Mouse (Mus musculus) olfactory bulb, adult 2 months (tissue): Measurements from ENCODE around the gene Tmem9.

Experiments used
- CTCF ChIP-seq: fragments of 200-500 bp; IDR thresholded peaks from 2 replicates; pipeline ENCODE4 v1.5.1; 2012; ENCODE audit warnings: low read depth, mild to moderate bottlenecking, low read length, moderate library complexity; ENCODE audit not compliant: insufficient read depth
- POLR2A ChIP-seq: fragments of 200-500 bp; IDR thresholded peaks from 2 replicates; pipeline ENCODE4 v1.6.1; 2012; ENCODE audit warnings: mild to moderate bottlenecking, low read depth, low read length, moderate library complexity; ENCODE audit not compliant: insufficient read depth

DNA sequence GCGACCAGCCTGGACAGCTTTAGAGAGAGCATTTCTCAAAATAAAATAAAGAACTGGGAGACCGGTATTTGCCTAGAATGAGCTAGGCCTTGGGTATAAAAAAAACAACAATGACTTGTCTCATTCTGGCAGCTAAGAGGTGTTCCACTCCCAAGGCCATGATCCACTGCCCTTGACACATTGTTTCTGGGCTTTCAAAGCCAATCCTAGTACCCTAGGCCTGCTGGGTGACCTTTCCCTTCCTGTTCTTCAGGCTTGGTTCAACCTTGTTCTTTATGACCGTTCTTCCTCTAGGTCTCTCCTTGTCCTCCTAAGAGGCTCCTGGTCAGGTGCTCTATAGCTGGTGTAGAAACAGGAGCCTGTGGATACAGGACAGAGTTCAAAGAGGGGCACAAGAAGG is 35.4 kb upstream of the Tmem9 start:
- TF ChIP-seq CTCF = no peak
- TF ChIP-seq POLR2A = no peak
